Comparison of ENCODE assay signal across 8 mouse cellular contexts in genomic region chr10:94116781-94117340, GRCm38 (mm10). TPM values are rescaled to one million over a fixed set of nuclear protein-coding genes. Genes with fewer than 3 reads are reported as not detected.
DNase-seq lines count a peak whose midpoint lies in the region; ATAC-seq and TF ChIP-seq lines count a peak whose summit lies in the region.

No protein-coding gene starts in this region.

- H3K9ac ChIP-seq in forebrain, embryonic 16.5 days (replicated peaks; ENCODE audit: low read depth, low read length), result no peak overlapping the region
- H3K9ac ChIP-seq in forebrain, embryonic 15.5 days (replicated peaks), result no peak overlapping the region
- H3K9ac ChIP-seq in limb, embryonic 12.5 days (replicated peaks), result 0 out of 2 replicates have a peak overlapping the region, but pooled peaks have one; percentile 23
- H3K9ac ChIP-seq in CH12.LX (ENCODE audit: insufficient read depth, low read depth), result peak overlapping the region; percentile 60
- H3K9ac ChIP-seq in intestine, embryonic 15.5 days, result no peak overlapping the region
- no peak overlapping the region for H3K9ac ChIP-seq in midbrain, postnatal 0 days (replicated peaks; ENCODE audit: low read length, poor library complexity, severe bottlenecking)

- no peaks in the 10 kb centered on the region for H3K9me3 ChIP-seq in forebrain, embryonic 16.5 days (ENCODE audit: control insufficient read depth, low read length)
- H3K9me3 ChIP-seq in forebrain, embryonic 15.5 days, result no peaks in the 10 kb centered on the region
- H3K9me3 ChIP-seq in limb, embryonic 12.5 days, result no peaks in the 10 kb centered on the region
- H3K9me3 ChIP-seq in limb, embryonic 10.5 days (replicated peaks), result no peaks in the 10 kb centered on the region
- H3K9me3 ChIP-seq in CH12.LX (replicated peaks; ENCODE audit: low read length), result no peaks in the 10 kb centered on the region
- H3K9me3 ChIP-seq in intestine, embryonic 15.5 days, result no peaks in the 10 kb centered on the region
- no peaks in the 10 kb centered on the region for H3K9me3 ChIP-seq in midbrain, postnatal 0 days (ENCODE audit: low read length)

- H3K4me3 ChIP-seq in forebrain, embryonic 16.5 days (replicated peaks; ENCODE audit: low read length), result no peak overlapping the region
- H3K4me3 ChIP-seq in forebrain, embryonic 15.5 days, result no peak overlapping the region
- H3K4me3 ChIP-seq in limb, embryonic 12.5 days (replicated peaks), result no peak overlapping the region
- H3K4me3 ChIP-seq in limb, embryonic 10.5 days, result no peak overlapping the region
- H3K4me3 ChIP-seq in CH12.LX (replicated peaks in 1 of 3; ENCODE audit: low read depth in 2 of 3, low read length in 2 of 3, poor library complexity in 1 of 3), result no peak overlapping the region
- no peak overlapping the region for H3K4me3 ChIP-seq in intestine, embryonic 15.5 days (replicated peaks)
- H3K4me3 ChIP-seq in midbrain, postnatal 0 days (ENCODE audit: low read depth, low read length), result no peak overlapping the region
- H3K4me3 ChIP-seq in layer of hippocampus, adult 2 months, result no peak overlapping the region

- TF ChIP-seq RAD21 in CH12.LX (IDR thresholded peaks at IDR 0.05; ENCODE audit: low read depth, low read length), result no peak

- no peak; the same call in 1 of the 2 replicates for TF ChIP-seq POLR2A in CH12.LX (IDR thresholded peaks at IDR 0.05; ENCODE audit: low read depth, low read length)

- no peak for DNase-seq in limb, embryonic 10.5 days (ENCODE audit: low spot score)
- DNase-seq in CH12.LX (ENCODE audit: extremely low read depth), result peak; percentile 72
- DNase-seq in midbrain, postnatal 0 days (ENCODE audit: low spot score), result no peak
- DNase-seq in layer of hippocampus, adult 2 months (ENCODE audit: low spot score in 2 of 2), result no peak

- peak; percentile 40; the same call in 1 of the 2 replicates for TF ChIP-seq EP300 in CH12.LX (IDR thresholded peaks at IDR 0.05; ENCODE audit: low read length)

- H3K36me3 ChIP-seq in forebrain, embryonic 16.5 days (ENCODE audit: control insufficient read depth, insufficient read depth), result no peaks in the 10 kb centered on the region
- H3K36me3 ChIP-seq in forebrain, embryonic 15.5 days, result no peaks in the 10 kb centered on the region
- peaks cover 10% of the 10 kb centered on the region for H3K36me3 ChIP-seq in limb, embryonic 12.5 days
- H3K36me3 ChIP-seq in limb, embryonic 10.5 days, result peaks cover 11% of the 10 kb centered on the region
- H3K36me3 ChIP-seq in CH12.LX (replicated peaks in 1 of 2; ENCODE audit: control insufficient read depth in 1 of 2, insufficient read depth in 1 of 2, low read length in 1 of 2), result peaks cover 4 to 33% of the 10 kb centered on the region in 2 experiments
- H3K36me3 ChIP-seq in intestine, embryonic 15.5 days, result no peaks in the 10 kb centered on the region
- H3K36me3 ChIP-seq in midbrain, postnatal 0 days (ENCODE audit: insufficient read depth, low read length), result no peaks in the 10 kb centered on the region

- dilution Hi-C loops in CH12.LX (cut with MboI; ENCODE audit: extremely low pct_ligation_motif_present, extremely low pct_unique_long_range_greater_than_20kb, low sequenced_read_pairs), result no loop called here

- H3K27ac ChIP-seq in forebrain, embryonic 16.5 days (ENCODE audit: low read length), result no peak overlapping the region
- H3K27ac ChIP-seq in forebrain, embryonic 15.5 days (replicated peaks), result no peak overlapping the region
- no peak overlapping the region for H3K27ac ChIP-seq in limb, embryonic 12.5 days
- no peak overlapping the region for H3K27ac ChIP-seq in limb, embryonic 10.5 days
- peak overlapping the region; percentile 72 for H3K27ac ChIP-seq in CH12.LX (ENCODE audit: insufficient read depth, low read depth)
- H3K27ac ChIP-seq in intestine, embryonic 15.5 days, result no peak overlapping the region
- H3K27ac ChIP-seq in midbrain, postnatal 0 days (ENCODE audit: low read depth, low read length), result no peak overlapping the region
- no peak overlapping the region for H3K27ac ChIP-seq in layer of hippocampus, adult 2 months

- 73% methylated on average over 12 of the region's 12 CpGs for WGBS in forebrain, embryonic 16.5 days
- WGBS in forebrain, embryonic 15.5 days, result 75% methylated on average over 12 of the region's 12 CpGs
- 84% methylated on average over 12 of the region's 12 CpGs for WGBS in limb, embryonic 12.5 days
- 86% methylated on average over 12 of the region's 12 CpGs for WGBS in limb, embryonic 10.5 days
- 57% methylated on average over 12 of the region's 12 CpGs for WGBS in intestine, embryonic 15.5 days
- 78% methylated on average over 12 of the region's 12 CpGs for WGBS in midbrain, postnatal 0 days

- 0 out of 2 replicates have a peak, but pooled peaks have one; percentile 31 for ATAC-seq in forebrain, embryonic 16.5 days
- no peak for ATAC-seq in forebrain, embryonic 15.5 days (replicated peaks)
- no peak for ATAC-seq in limb, embryonic 12.5 days (ENCODE audit: insufficient number of reproducible peaks, insufficient read depth, low FRiP score, low TSS enrichment, low read depth)
- peak; percentile 37 for ATAC-seq in intestine, embryonic 15.5 days
- no peak for ATAC-seq in midbrain, postnatal 0 days (ENCODE audit: low FRiP score)

- H3K4me2 ChIP-seq in forebrain, embryonic 16.5 days (ENCODE audit: low read length), result no peak overlapping the region
- H3K4me2 ChIP-seq in forebrain, embryonic 15.5 days (replicated peaks), result no peak overlapping the region
- H3K4me2 ChIP-seq in limb, embryonic 12.5 days, result no peak overlapping the region
- peak overlapping the region; percentile 89 for H3K4me2 ChIP-seq in CH12.LX (ENCODE audit: insufficient read depth, low read depth, poor library complexity, severe bottlenecking)
- no peak overlapping the region for H3K4me2 ChIP-seq in intestine, embryonic 15.5 days (replicated peaks)
- H3K4me2 ChIP-seq in midbrain, postnatal 0 days (ENCODE audit: low read depth, low read length, poor library complexity, severe bottlenecking), result no peak overlapping the region

- H3K79me2 ChIP-seq in CH12.LX (replicated peaks; ENCODE audit: control insufficient read depth, extremely low read depth, insufficient read depth, poor library complexity, severe bottlenecking), result no peaks in the 10 kb centered on the region

- TF ChIP-seq CTCF in CH12.LX (conservative IDR thresholded peaks at IDR 0.05 in 1 of 2, IDR thresholded peaks at IDR 0.05 in 1 of 2; ENCODE audit: low read depth in 2 of 2, low read length in 2 of 2), result no peak
- no peak for TF ChIP-seq CTCF in midbrain, postnatal 0 days (IDR thresholded peaks at IDR 0.05)
- TF ChIP-seq CTCF in layer of hippocampus, adult 2 months (conservative IDR thresholded peaks at IDR 0.05), result no peak

- no peaks in the 10 kb centered on the region; the same call in 1 of the 2 replicates for H3K4me1 ChIP-seq in forebrain, embryonic 16.5 days (replicated peaks; ENCODE audit: control insufficient read depth, insufficient read depth, low read length)
- no peaks in the 10 kb centered on the region for H3K4me1 ChIP-seq in forebrain, embryonic 15.5 days
- H3K4me1 ChIP-seq in limb, embryonic 12.5 days (replicated peaks), result peaks cover 17% of the 10 kb centered on the region
- peaks cover 10% of the 10 kb centered on the region for H3K4me1 ChIP-seq in limb, embryonic 10.5 days
- peaks cover 6 to 28% of the 10 kb centered on the region in 2 experiments; a peak in 3 of 4 replicates for H3K4me1 ChIP-seq in CH12.LX (ENCODE audit: control insufficient read depth in 1 of 2, insufficient read depth in 2 of 2)
- no peaks in the 10 kb centered on the region for H3K4me1 ChIP-seq in intestine, embryonic 15.5 days (replicated peaks)
- no peaks in the 10 kb centered on the region for H3K4me1 ChIP-seq in midbrain, postnatal 0 days (ENCODE audit: insufficient read depth, low read length)

- in situ Hi-C loops in CH12.LX (cut with MboI; ENCODE audit: low pct_ligation_motif_present, low pct_unique_long_range_greater_than_20kb, low sequenced_read_pairs), result no loop called here

- no peaks in the 10 kb centered on the region for H3K27me3 ChIP-seq in forebrain, embryonic 16.5 days (replicated peaks; ENCODE audit: control insufficient read depth, insufficient read depth, low read length)
- H3K27me3 ChIP-seq in forebrain, embryonic 15.5 days, result no peaks in the 10 kb centered on the region
- H3K27me3 ChIP-seq in limb, embryonic 12.5 days, result no peaks in the 10 kb centered on the region
- H3K27me3 ChIP-seq in limb, embryonic 10.5 days (ENCODE audit: low read depth, poor library complexity, severe bottlenecking), result no peaks in the 10 kb centered on the region
- H3K27me3 ChIP-seq in CH12.LX (replicated peaks), result no peaks in the 10 kb centered on the region
- H3K27me3 ChIP-seq in intestine, embryonic 15.5 days (replicated peaks), result no peaks in the 10 kb centered on the region
- no peaks in the 10 kb centered on the region for H3K27me3 ChIP-seq in midbrain, postnatal 0 days (ENCODE audit: insufficient read depth, low read length)

TF ChIP-seq in CH12.LX, 34 proteins besides CTCF, POLR2A, EP300 and RAD21 (continues in another document):
- TF ChIP-seq ZC3H11A (IDR thresholded peaks at IDR 0.05; ENCODE audit: low read depth, low read length), result no peak
- peak; percentile 92 for TF ChIP-seq BHLHE40 (IDR thresholded peaks at IDR 0.05; ENCODE audit: low read depth, low read length)
- TF ChIP-seq SMC3 (IDR thresholded peaks at IDR 0.05; ENCODE audit: low read depth, low read length), result no peak
- no peak for TF ChIP-seq E2F4 (IDR thresholded peaks at IDR 0.05; ENCODE audit: insufficient replicate concordance, low read depth, low read length)
- peak; percentile 22; the same call in 1 of the 2 replicates for TF ChIP-seq ZNF384 (IDR thresholded peaks at IDR 0.05; ENCODE audit: low read depth, low read length)
- TF ChIP-seq POLR2AphosphoS2 (IDR thresholded peaks at IDR 0.05; ENCODE audit: low read depth, low read length), result no peak
- TF ChIP-seq USF1 (IDR thresholded peaks at IDR 0.05; ENCODE audit: low read depth, low read length), result no peak
- TF ChIP-seq TBP (conservative IDR thresholded peaks at IDR 0.05; ENCODE audit: low read depth, low read length), result no peak
- TF ChIP-seq ZMIZ1 (IDR thresholded peaks at IDR 0.05; ENCODE audit: low read depth, low read length), result no peak
- no peak for TF ChIP-seq JUN (IDR thresholded peaks at IDR 0.05; ENCODE audit: insufficient read depth, low read depth, low read length)

RNA-seq across cellular contexts. Expression of gene Nr2c1, which starts 31.0 kb away (rescaled TPM):
- 7.9 and 8.8 TPM in 2 replicates for polyA plus RNA-seq in forebrain, embryonic 16.5 days (2015; fragmentation: Nextera tagmentation; extraction: Ambion mirVana)
- polyA plus RNA-seq in forebrain, embryonic 15.5 days (2015; fragmentation: Nextera tagmentation; extraction: Ambion mirVana), result 7.0 and 7.8 TPM in 2 replicates
- polyA plus RNA-seq in limb, embryonic 12.5 days (2016; fragmentation: Nextera tagmentation; extraction: Ambion mirVana), result 11.4 and 12.4 TPM in 2 replicates
- polyA plus RNA-seq in limb, embryonic 10.5 days (2016; fragmentation: Nextera tagmentation; extraction: Ambion mirVana), result 12.1 and 12.7 TPM in 2 replicates
- total RNA-seq in CH12.LX (2012; rRNA removed) (3.6 and 3.9 TPM in 2 replicates), CH12.LX (2014; rRNA removed) (5.4 and 5.7 TPM in 2 replicates)
- 6.5 TPM in 2 replicates for polyA plus RNA-seq in CH12.LX (2012; ENCODE audit: insufficient read length, low read depth)
- polyA plus RNA-seq in intestine, embryonic 15.5 days (2015; fragmentation: Nextera tagmentation; extraction: Ambion mirVana), result 8.3 and 9.0 TPM in 2 replicates
- total RNA-seq in midbrain, postnatal 0 days (2014; rRNA removed), result 4.9 and 7.8 TPM in 2 replicates
- polyA plus RNA-seq in midbrain, postnatal 0 days (2015; fragmentation: Nextera tagmentation; extraction: Ambion mirVana), result 3.3 and 3.9 TPM in 2 replicates
- 10 to 100 TPM in 1 of 2 experiments, 1 to 10 TPM in 1; 8.9 to 10.1 TPM for total RNA-seq in layer of hippocampus, adult 2 months (2021)

Comparison
In these comparisons a context has a peak if more than half of its experiments do, and no peak if none do; other contexts are left out.
1. ATAC-seq: peak in forebrain, embryonic 16.5 days (single experiment) and intestine, embryonic 15.5 days (single experiment); none in forebrain, embryonic 15.5 days (single experiment), limb, embryonic 12.5 days (single experiment) and midbrain, postnatal 0 days (single experiment).
2. H3K9ac ChIP-seq: peak in limb, embryonic 12.5 days (single experiment) and CH12.LX (single experiment); none in forebrain, embryonic 16.5 days (single experiment), forebrain, embryonic 15.5 days (single experiment), intestine, embryonic 15.5 days (single experiment) and midbrain, postnatal 0 days (single experiment).